20 mouse cellular contexts compared by ENCODE assay signal in genomic region chr3:52756006-52756405, GRCm38 (mm10).
"Had no signal": no experiment of that assay in that cellular context is flagged by ENCODE, and none has a peak within 500 bp of the region (broad histone marks: within the 10 kb centered on the region; RNA-seq: fewer than 3 reads in every experiment).

No protein-coding gene starts in this region.

- DNase-seq: kidney, adult 9 months; kidney, postnatal 14 days; kidney, postnatal 4 days; layer of hippocampus, adult 9-11 months; liver; liver, embryonic 13.5 days; lung, embryonic 14.5 days; retina, postnatal 1 day; right cerebral cortex, postnatal 25 days; thymus, postnatal 25 days had no signal

- H3K9me3 ChIP-seq: limb, embryonic 10.5 days; limb, embryonic 13.5 days; liver, embryonic 13.5 days; midbrain, embryonic 12.5 days; neural tube, embryonic 13.5 days had no signal

- H3K27ac ChIP-seq: layer of hippocampus, adult 2 months; limb, embryonic 10.5 days; limb, embryonic 13.5 days; liver, embryonic 13.5 days; midbrain, embryonic 12.5 days; neural tube, embryonic 13.5 days; stomach, postnatal 0 days had no signal

- H3K9ac ChIP-seq: limb, embryonic 13.5 days; liver, embryonic 13.5 days; lung, embryonic 14.5 days; midbrain, embryonic 12.5 days; neural tube, embryonic 13.5 days had no signal

- H3K4me2 ChIP-seq: limb, embryonic 13.5 days; liver, embryonic 13.5 days; lung, embryonic 14.5 days; midbrain, embryonic 12.5 days; neural tube, embryonic 13.5 days had no signal

- H3K4me1 ChIP-seq: midbrain, embryonic 12.5 days; neural tube, embryonic 13.5 days had no signal

- H3K4me3 ChIP-seq: layer of hippocampus, adult 2 months; limb, embryonic 10.5 days; limb, embryonic 13.5 days; liver, embryonic 13.5 days; midbrain, embryonic 12.5 days; myocyte; neural tube, embryonic 13.5 days had no signal

- ATAC-seq: intestine, postnatal 0 days; lung, postnatal 0 days; midbrain, embryonic 16.5 days had no signal

- H3K27me3 ChIP-seq: liver, embryonic 13.5 days had no signal

- H3K36me3 ChIP-seq: limb, embryonic 10.5 days; limb, embryonic 13.5 days; liver, embryonic 13.5 days; midbrain, embryonic 12.5 days; neural tube, embryonic 13.5 days had no signal
